Mouse (Mus musculus) monocyte, adult 2 months (primary cell): ENCODE data around the gene Slco1a5.
"Not testable (repeated sequence)": the region's sequence is repeated elsewhere in the genome, so short reads cannot be mapped to it uniquely, and the experiment has no call there.

ENCODE experiments used
- DNase-seq, 2 experiments: peaks; one replicate each; pipeline ENCODE4 v3.0.0; 2022; ENCODE audit warnings: low spot score in 2 of 2, low read depth in 1 of 2

Gene Slco1a5

DNA sequence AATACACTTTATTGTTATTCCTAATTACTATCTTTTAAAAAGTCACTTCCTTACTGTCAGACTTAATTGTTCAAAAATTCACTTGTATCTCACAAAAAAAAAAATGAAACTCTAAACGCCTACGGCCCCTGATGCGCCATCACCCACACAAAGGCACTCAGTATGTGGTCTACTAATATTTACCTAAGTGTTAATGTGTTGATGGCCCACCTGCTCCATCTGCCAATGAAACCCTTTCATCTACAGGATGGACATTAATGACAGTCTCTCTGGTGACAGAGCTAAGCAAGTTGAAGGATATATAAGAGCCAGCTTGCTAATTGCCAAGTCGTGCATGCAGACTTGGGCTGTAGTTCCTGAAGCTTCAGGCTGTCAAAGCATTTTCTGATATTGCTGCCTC lies 24.7 kb downstream of the Slco1a5 start, which contains the start of gene Iapp:
Iapp (plus strand) TSS at position 326 of the 400 bp plus-strand sequence.
- DNase-seq = no peak

DNA sequence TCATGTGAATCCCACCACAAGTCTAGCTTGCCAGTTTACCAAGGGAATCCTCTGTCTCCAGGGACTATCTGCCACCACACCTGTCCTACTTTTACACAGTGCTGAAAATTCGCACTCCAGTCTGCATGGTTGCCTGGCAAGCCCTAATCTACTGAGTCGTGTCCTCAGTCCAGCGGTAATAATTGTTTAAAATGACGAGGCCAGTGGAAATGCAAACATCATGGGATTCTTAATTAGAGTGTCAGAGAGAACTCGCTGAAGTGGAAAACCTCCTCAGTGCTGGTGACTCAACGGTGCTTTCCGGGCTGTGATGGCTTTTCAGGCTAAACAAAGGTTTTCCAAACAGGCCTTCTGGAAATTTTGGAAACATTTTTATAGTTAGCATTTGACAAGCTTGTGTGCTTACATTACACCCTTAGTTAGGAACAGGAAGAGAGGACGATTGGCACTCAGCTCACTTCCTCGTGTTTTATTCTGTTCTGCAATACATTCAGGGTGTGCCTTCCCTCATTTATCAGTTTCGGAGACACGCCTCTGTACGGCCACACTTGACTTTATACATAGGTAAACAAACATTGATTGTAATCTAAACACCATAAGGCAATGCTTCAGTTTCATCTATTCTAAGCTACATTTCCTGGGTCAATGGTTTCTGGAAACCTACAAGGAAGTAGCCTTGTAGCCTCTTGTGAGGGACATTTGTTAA lies 33.2 kb downstream of the Slco1a5 start:
- no peak for DNase-seq

DNA sequence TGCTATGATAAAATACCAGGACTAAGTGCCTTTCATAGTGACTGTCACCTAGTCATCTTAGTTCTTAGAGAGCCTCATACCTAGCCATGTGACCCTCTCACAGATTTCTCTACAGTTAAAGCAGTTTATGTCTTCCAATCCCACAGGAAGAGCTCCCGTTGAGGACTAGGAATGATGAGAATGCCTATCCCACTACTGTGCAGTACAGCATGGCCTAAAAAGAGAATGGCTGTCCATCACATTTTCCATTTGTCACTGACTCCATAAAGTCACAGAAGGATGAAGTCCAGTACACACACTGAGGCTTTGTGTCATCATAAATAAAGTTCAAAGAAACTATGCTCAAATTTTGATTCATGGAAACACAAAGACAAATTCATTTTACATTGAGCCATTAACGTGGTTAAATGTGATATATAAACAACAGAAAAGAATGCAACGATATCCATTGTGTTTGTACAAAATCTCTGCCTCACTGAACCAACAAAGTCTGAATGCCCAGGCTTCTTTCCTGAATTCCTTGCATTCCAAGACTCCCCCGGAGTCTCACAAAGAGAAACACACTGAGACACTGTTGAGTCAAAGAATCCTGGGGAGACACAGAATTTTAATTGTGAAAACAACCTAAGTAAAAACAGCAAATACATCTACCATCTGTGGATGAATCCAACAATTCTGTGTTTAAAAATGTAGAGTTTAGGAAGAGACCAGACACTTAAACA lies 46.9 kb downstream of the Slco1a5 start:
- no peak for DNase-seq

DNA sequence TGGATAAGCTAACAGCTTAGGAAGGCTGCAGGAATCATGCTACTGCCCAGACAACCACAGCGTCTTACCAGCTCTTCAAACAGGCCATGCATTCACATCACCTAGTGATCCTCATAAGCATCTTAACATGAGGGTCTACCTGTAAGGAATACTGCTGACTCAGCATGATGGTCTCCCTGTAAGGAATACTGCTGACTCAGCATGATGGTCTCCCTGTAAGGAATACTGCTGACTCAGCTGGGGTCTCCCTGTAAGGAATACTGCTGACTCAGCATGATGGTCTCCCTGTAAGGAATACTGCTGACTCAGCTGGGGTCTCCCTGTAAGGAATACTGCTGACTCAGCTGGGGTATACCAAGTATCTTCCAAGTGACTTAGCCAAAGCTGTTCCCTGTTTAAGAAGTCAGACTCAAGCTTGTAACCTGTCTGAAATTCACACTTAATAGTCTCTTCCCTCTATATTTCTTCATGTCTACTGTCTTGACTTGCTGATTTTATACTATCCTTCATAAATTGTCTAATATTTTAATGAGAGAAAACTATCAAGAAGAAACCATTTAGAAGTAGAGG lies 72.0 kb downstream of the Slco1a5 start:
- DNase-seq = not testable (repeated sequence)

GRCm38 (mm10) chr6:142245065-142245464 lies 77.7 kb downstream of the Slco1a5 start:
- no peak for DNase-seq

- no peak for DNase-seq
Observed at GRCm38 (mm10) chr6:142239468-142239867, 83.3 kb downstream of the Slco1a5 start.

- no peak for DNase-seq
Observed at GRCm38 (mm10) chr6:142220138-142220537, 102.6 kb downstream of the Slco1a5 start.

DNA sequence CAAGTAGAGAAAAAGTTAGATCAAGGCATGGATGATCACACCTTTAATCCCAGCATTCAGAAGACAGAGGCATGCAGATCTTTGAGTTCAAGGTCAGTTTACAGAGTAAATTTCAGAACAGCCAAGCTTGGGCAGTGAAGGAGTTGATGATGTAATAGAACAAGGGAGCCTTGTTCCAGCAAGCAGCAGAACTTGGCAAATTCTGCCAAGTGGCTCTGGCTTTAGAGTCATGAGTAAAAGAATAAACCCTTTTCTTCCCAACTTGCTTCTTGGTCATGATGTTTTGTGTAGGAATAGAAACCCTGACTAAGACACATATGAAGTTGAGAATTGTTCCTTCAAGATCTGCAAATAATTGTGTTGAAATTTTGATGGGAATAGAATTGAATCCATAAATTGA lies 111.0 kb downstream of the Slco1a5 start:
- no peak for DNase-seq

DNA sequence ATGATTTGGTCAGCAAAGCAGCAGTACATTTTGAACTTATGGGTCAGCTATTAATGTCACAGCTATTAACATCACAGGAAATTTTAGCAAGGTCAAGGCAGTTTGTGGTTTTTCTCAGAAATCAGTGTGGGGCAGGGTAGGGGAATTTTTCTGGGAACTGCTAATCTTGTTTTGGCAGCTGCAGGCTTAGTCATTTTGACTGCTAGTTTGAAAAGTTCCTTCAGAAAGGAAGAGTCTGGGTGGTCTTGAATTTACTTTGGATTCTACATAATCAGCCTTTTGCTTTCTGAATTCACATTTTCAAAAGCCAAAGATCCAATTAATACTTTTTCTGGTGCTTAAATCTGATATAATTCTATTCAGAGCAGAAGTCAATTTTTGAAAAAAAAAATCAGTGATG lies 113.0 kb downstream of the Slco1a5 start:
- no peak for DNase-seq

DNA sequence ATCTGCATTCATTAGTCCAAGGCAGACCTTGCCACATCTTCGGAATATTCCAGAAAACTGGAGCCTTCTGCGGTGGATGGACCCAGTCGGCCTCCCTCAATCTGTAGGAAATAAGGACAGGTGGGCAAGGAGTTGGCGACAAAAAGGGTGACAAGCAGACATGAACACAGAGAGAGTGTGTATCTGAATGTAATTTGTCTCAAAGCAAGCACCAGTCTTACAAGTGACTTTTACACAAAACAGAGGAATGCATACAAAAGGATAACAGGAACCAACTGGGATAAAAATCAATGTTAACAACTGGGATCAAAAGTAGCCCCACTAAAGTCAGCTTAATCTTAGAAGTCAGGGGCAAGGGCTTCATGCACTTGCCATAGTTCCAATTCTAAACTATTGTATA lies 114.4 kb downstream of the Slco1a5 start, which contains the start of gene Slco1a6:
Slco1a6 (minus strand) TSS at position 101 of the 400 bp plus-strand sequence.
- DNase-seq = no peak

- DNase-seq = no peak
Observed at GRCm38 (mm10) chr6:142200524-142200923, 122.3 kb downstream of the Slco1a5 start.

GRCm38 (mm10) chr6:142194245-142194644 lies 128.5 kb downstream of the Slco1a5 start:
- DNase-seq = no peak

DNA sequence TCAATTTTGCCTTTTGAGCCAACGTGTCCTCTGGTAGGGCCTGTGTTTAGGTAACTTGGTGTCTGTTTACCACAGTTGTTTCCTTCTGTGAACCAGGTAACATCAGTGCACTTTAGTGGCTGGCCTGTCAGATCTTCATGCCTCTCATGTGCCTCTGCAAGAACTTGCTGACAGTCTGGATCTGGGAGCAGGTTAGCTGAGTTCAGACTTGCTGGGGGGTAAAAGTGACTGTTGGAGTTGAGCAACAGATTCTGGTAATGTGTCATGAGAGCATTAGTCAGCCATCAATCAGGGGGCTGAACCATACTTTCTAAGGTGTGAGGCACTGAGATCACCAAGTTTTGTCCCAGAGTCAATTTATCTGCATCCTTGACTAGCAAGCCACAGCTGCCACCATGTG lies 130.8 kb downstream of the Slco1a5 start:
- no peak for DNase-seq

DNA sequence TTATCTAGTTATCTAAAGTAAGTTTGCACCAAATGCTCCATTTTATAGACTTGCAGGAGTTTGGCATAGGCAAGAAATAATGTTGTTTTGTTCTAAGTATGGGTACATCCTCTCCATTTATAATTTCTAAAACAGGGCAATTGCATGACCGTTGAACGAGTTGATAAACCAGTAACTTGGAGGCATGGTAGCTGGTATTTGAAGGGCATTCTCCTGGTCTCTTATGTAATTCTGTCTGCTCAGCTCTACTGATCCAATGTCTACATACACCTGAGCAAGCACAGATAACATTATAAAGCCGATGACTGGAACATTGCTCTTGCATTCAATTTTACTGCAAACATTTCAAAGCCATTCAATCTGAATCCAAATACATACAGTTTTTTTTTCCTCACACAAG lies 135.4 kb downstream of the Slco1a5 start:
- DNase-seq = no peak

- no peak for DNase-seq
Observed at GRCm38 (mm10) chr6:142185868-142186415, 136.8 kb downstream of the Slco1a5 start.
